8 mouse cellular contexts compared by ENCODE assay signal in the genomic region with DNA sequence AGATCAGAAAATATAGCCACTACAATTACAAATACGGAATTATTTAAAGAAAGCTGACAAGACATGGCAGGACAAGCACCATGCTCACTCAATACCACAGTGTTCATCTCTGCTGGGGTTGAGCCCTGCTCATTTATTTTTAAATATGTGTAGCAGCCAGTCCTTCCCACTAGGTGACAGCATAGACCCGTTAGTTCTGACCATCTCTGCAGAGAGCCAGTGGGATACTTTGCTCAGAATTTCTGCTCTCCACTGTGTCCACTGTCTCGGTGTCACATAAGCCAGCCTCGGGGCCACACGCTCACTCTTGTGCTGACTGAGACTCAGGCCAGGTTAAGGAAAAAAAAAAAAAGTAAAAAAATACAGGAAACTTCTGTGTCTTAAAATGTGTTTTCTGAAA.
A peak's percentile ranks its signal among the peaks of the same experiment; 100 is the strongest.
DNase-seq lines count a peak whose midpoint lies in the region; ATAC-seq lines count a peak whose summit lies in the region.

No protein-coding gene starts in this region.

- H3K4me1 ChIP-seq in heart, embryonic 12.5 days (replicated peaks) = peaks cover 8% of the 10 kb centered on the region
- H3K4me1 ChIP-seq in kidney, embryonic 14.5 days (ENCODE audit: control insufficient read depth, insufficient read depth, low read length) = no peaks in the 10 kb centered on the region
- peaks cover 18% of the 10 kb centered on the region; the same call in 1 of the 2 replicates for H3K4me1 ChIP-seq in neural tube, embryonic 13.5 days (replicated peaks)

- peak; percentile 80 for DNase-seq in 416B (ENCODE audit: low read depth)
- DNase-seq in ES-CJ7 (ENCODE audit: low read depth, low spot score) = peak; percentile 15
- peak; percentile 26 to 51 for DNase-seq in lung, adult 18-20 months
- DNase-seq in thymus, postnatal 25 days = peak; percentile 42

- peak; percentile 69 for ATAC-seq in common myeloid progenitor, adult 5-6 weeks (replicated peaks; ENCODE audit: low read depth, poor library complexity, severe bottlenecking)
- ATAC-seq in heart, embryonic 12.5 days (ENCODE audit: insufficient number of reproducible peaks, low FRiP score) = peak; percentile 64; the same call in 1 of the 2 replicates
- ATAC-seq in kidney, embryonic 14.5 days (ENCODE audit: low FRiP score, low TSS enrichment) = peak; percentile 75
- ATAC-seq in neural tube, embryonic 13.5 days (ENCODE audit: low read depth) = peak; percentile 74

- H3K27me3 ChIP-seq in heart, embryonic 12.5 days (replicated peaks) = no peaks in the 10 kb centered on the region
- no peaks in the 10 kb centered on the region for H3K27me3 ChIP-seq in kidney, embryonic 14.5 days (ENCODE audit: control insufficient read depth, insufficient read depth, low read length)
- H3K27me3 ChIP-seq in neural tube, embryonic 13.5 days = no peaks in the 10 kb centered on the region

- WGBS in heart, embryonic 12.5 days = 29% methylated on average over 5 of the region's 5 CpGs
- WGBS in kidney, embryonic 14.5 days = 43% methylated on average over 5 of the region's 5 CpGs
- 44% methylated on average over 5 of the region's 5 CpGs for WGBS in neural tube, embryonic 13.5 days

- H3K9me3 ChIP-seq in heart, embryonic 12.5 days (replicated peaks) = no peaks in the 10 kb centered on the region; the same call in 1 of the 2 replicates
- no peaks in the 10 kb centered on the region for H3K9me3 ChIP-seq in kidney, embryonic 14.5 days (ENCODE audit: control insufficient read depth, low read length)
- H3K9me3 ChIP-seq in neural tube, embryonic 13.5 days = peaks cover 6% of the 10 kb centered on the region; the same call in 1 of the 2 replicates

- peaks cover 16% of the 10 kb centered on the region for H3K36me3 ChIP-seq in heart, embryonic 12.5 days
- no peaks in the 10 kb centered on the region for H3K36me3 ChIP-seq in kidney, embryonic 14.5 days (ENCODE audit: control insufficient read depth, insufficient read depth, low read length)
- H3K36me3 ChIP-seq in neural tube, embryonic 13.5 days = peaks cover 18% of the 10 kb centered on the region

- no peak overlapping the region for H3K4me3 ChIP-seq in heart, embryonic 12.5 days
- no peak overlapping the region for H3K4me3 ChIP-seq in kidney, embryonic 14.5 days (ENCODE audit: low read length)
- H3K4me3 ChIP-seq in neural tube, embryonic 13.5 days = no peak overlapping the region

- no peak overlapping the region for H3K27ac ChIP-seq in heart, embryonic 12.5 days (ENCODE audit: poor library complexity, severe bottlenecking)
- H3K27ac ChIP-seq in kidney, embryonic 14.5 days (ENCODE audit: low read depth, low read length) = no peak overlapping the region
- H3K27ac ChIP-seq in neural tube, embryonic 13.5 days (replicated peaks) = no peak overlapping the region

- H3K9ac ChIP-seq in heart, embryonic 12.5 days = no peak overlapping the region
- H3K9ac ChIP-seq in kidney, embryonic 14.5 days (ENCODE audit: low read depth, low read length) = no peak overlapping the region
- no peak overlapping the region for H3K9ac ChIP-seq in neural tube, embryonic 13.5 days

- H3K4me2 ChIP-seq in heart, embryonic 12.5 days = no peak overlapping the region
- no peak overlapping the region for H3K4me2 ChIP-seq in kidney, embryonic 14.5 days (replicated peaks; ENCODE audit: low read depth, low read length)
- H3K4me2 ChIP-seq in neural tube, embryonic 13.5 days = no peak overlapping the region

Comparison
In these comparisons a context has a peak if more than half of its experiments do, and no peak if none do; other contexts are left out.
1. DNase-seq: peak in every context shown above with its lines; median percentile 80 in 416B; 42 in thymus, postnatal 25 days; 38 in lung, adult 18-20 months; 15 in ES-CJ7.